Mouse (Mus musculus) CH12.LX (cell line): ENCODE measurements at regions not wholly inside any gene's neighbourhood (a gene's known extent, or its start where the extent isn't known, plus 50 kb on each side); places are given as distances from the start of the nearest gene placed in this dataset.

Source experiments
- E2F4 ChIP-seq: IDR thresholded peaks from 2 replicates; pipeline ENCODE4 v1.6.1; 2011; ENCODE audit warnings: low read depth, low read length, improper control_type of control experiment; ENCODE audit not compliant: insufficient replicate concordance
- EP300 ChIP-seq: IDR thresholded peaks from 2 replicates; pipeline ENCODE4 v1.6.1; 2011; ENCODE audit warnings: low read length, improper control_type of control experiment
- GABPA ChIP-seq: IDR thresholded peaks from 2 replicates; pipeline ENCODE4 v1.6.1; 2012; ENCODE audit warnings: low read depth, low read length, improper control_type of control experiment, inconsistent platforms; ENCODE audit not compliant: insufficient replicate concordance
- POLR2A ChIP-seq: IDR thresholded peaks from 2 replicates; pipeline ENCODE4 v1.6.1; 2011; ENCODE audit warnings: low read depth, mild to moderate bottlenecking, improper control_type of control experiment, low read length
- RAD21 ChIP-seq: IDR thresholded peaks from 2 replicates; pipeline ENCODE4 v1.6.1; 2011; ENCODE audit warnings: low read depth, mild to moderate bottlenecking, low read length, improper control_type of control experiment, moderate library complexity
- SIN3A ChIP-seq: IDR thresholded peaks from 2 replicates; pipeline ENCODE4 v1.6.1; 2012; ENCODE audit warnings: low read length, improper control_type of control experiment, inconsistent platforms
- TBP ChIP-seq: conservative IDR thresholded peaks from 2 replicates; pipeline ENCODE4 v1.6.1; 2011; ENCODE audit warnings: low read depth, low read length, improper control_type of control experiment
- USF2 ChIP-seq: conservative IDR thresholded peaks from 2 replicates; pipeline ENCODE4 v1.6.1; 2011; ENCODE audit warnings: low read depth, low read length, improper control_type of control experiment
- ZKSCAN1 ChIP-seq: IDR thresholded peaks from 2 replicates; pipeline ENCODE4 v1.6.1; 2012; ENCODE audit warnings: low read depth, inconsistent platforms, low read length, improper control_type of control experiment, borderline replicate concordance
- ZMIZ1 ChIP-seq: IDR thresholded peaks from 2 replicates; pipeline ENCODE4 v1.6.1; 2012; ENCODE audit warnings: low read depth, mild to moderate bottlenecking, inconsistent platforms, low read length, improper control_type of control experiment

- TF ChIP-seq RAD21 (no peak), POLR2A (no peak), E2F4 (no peak), ZMIZ1 (no peak), ZKSCAN1 (no peak), SIN3A (no peak), GABPA (no peak), EP300 (no peak), TBP (no peak), USF2 (no peak)
Observed at GRCm38 (mm10) chr8:10912436-10912835, 95.8 kb downstream of the Irs2 start.
